Mouse (Mus musculus): ENCODE measurements around the gene Prokr1. TPM values are rescaled to one million over a fixed set of nuclear protein-coding genes. Genes with fewer than 3 reads are reported as not detected.
A peak's percentile ranks its signal among the peaks of the same experiment; 100 is the strongest.

Gene Prokr1
- total and polyA plus RNA-seq, 3 experiments = 1.3 to 1.4 TPM; not detected in 1

DNA sequence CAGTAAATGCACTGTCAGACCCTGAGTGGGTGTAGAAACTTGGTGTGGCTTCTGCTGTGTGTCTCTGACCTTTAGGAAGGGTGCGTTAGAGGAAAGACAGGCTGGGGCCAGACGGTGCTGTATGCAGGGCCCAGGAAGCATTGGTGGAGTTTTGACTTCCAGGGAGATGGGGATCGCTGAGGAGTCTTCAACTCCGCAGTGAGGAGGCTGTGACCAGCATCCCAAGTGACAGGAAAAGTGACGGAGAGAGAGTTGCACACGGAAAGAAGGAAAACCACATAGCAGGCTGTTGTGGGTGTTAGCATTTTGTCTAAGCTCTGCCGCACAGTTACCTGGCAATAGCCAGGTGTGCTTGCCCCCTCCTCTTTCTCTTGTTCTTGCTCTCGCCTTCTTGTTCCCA is 54.3 kb downstream of the Prokr1 start:
- TF ChIP-seq SMC3 (IDR thresholded peaks at IDR 0.05; ENCODE audit: low read depth, low read length) (no peak), MAX (IDR thresholded peaks at IDR 0.05; ENCODE audit: low read length) (no peak), ZC3H11A (IDR thresholded peaks at IDR 0.05; ENCODE audit: low read depth, low read length) (no peak), MAZ (IDR thresholded peaks at IDR 0.05; ENCODE audit: low read depth, low read length) (no peak), NRF1 (IDR thresholded peaks at IDR 0.05; ENCODE audit: insufficient read depth, low read depth, low read length, poor library complexity, severe bottlenecking) (no peak), ETS1 (IDR thresholded peaks at IDR 0.05; ENCODE audit: low read depth, low read length) (no peak), ZMIZ1 (IDR thresholded peaks at IDR 0.05; ENCODE audit: low read depth, low read length) (no peak), TBP (IDR thresholded peaks at IDR 0.05; ENCODE audit: low read depth, low read length) (no peak), KAT2A (conservative IDR thresholded peaks at IDR 0.05; ENCODE audit: low read depth, low read length) (no peak), MYB (IDR thresholded peaks at IDR 0.05; ENCODE audit: low read depth, low read length) (no peak), SIN3A (IDR thresholded peaks at IDR 0.05; ENCODE audit: low read length) (no peak), UBTF (IDR thresholded peaks at IDR 0.05; ENCODE audit: borderline replicate concordance, insufficient read depth, low read depth, low read length) (no peak), ZKSCAN1 (IDR thresholded peaks at IDR 0.05; ENCODE audit: low read depth, low read length) (no peak), CTCF (IDR thresholded peaks at IDR 0.05 in 2 of 3, conservative IDR thresholded peaks at IDR 0.05 in 1 of 3; ENCODE audit: control insufficient read depth in 1 of 3, insufficient read depth in 1 of 3, low read depth in 2 of 3, low read length in 3 of 3, poor library complexity in 1 of 3, severe bottlenecking in 1 of 3) (no peak), CHD2 (IDR thresholded peaks at IDR 0.05; ENCODE audit: low read length) (no peak), POLR2AphosphoS5 (IDR thresholded peaks at IDR 0.05; ENCODE audit: borderline replicate concordance, low read depth, low read length) (no peak), MXI1 (IDR thresholded peaks at IDR 0.05; ENCODE audit: low read depth, low read length) (no peak), TCF12 (IDR thresholded peaks at IDR 0.05; ENCODE audit: low read depth, low read length) (no peak), GABPA (IDR thresholded peaks at IDR 0.05; ENCODE audit: low read depth, low read length) (no peak), E2F4 (IDR thresholded peaks at IDR 0.05; ENCODE audit: borderline replicate concordance, low read depth, low read length) (no peak)
- H3K79me2 ChIP-seq (ENCODE audit: control insufficient read depth, insufficient read depth, low read length, poor library complexity) = no peaks in the 10 kb centered on the region; the same call in 1 of the 2 replicates
- H3K4me3 ChIP-seq (ENCODE audit: control insufficient read depth in 1 of 2, insufficient read depth in 1 of 2, low read depth in 2 of 2, low read length in 2 of 2) = no peak overlapping the region; a peak in 1 of 4 replicates
- H3K27ac ChIP-seq (ENCODE audit: control insufficient read depth, low read depth, low read length) = no peak overlapping the region
- DNase-seq (ENCODE audit: low read depth, low spot score) = no peak
- H3K36me3 ChIP-seq (ENCODE audit: control insufficient read depth in 1 of 2, insufficient read depth in 2 of 2, low read length in 2 of 2) = peaks cover 0 to 33% of the 10 kb centered on the region in 2 experiments; a peak in 2 of 4 replicates
- H3K27me3 ChIP-seq (ENCODE audit: control insufficient read depth in 1 of 2, insufficient read depth in 2 of 2, low read length in 2 of 2) = no peaks in the 10 kb centered on the region
- no peak overlapping the region for H3K9ac ChIP-seq (ENCODE audit: control insufficient read depth, low read depth, low read length, poor library complexity, severe bottlenecking)
- peaks cover 15 to 31% of the 10 kb centered on the region in 2 experiments for H3K4me1 ChIP-seq (ENCODE audit: control insufficient read depth in 1 of 2, insufficient read depth in 2 of 2, low read length in 2 of 2)
- no peaks in the 10 kb centered on the region for H3K9me3 ChIP-seq (replicated peaks; ENCODE audit: insufficient read depth, low read length)

GRCm38 (mm10) chr6:87535651-87536050 is 54.9 kb downstream of the Prokr1 start:
- H3K4me3 ChIP-seq (ENCODE audit: control insufficient read depth in 1 of 2, insufficient read depth in 1 of 2, low read depth in 2 of 2, low read length in 2 of 2) = peak overlapping the region; percentile 45 to 46
- no peaks in the 10 kb centered on the region for H3K9me3 ChIP-seq (replicated peaks; ENCODE audit: insufficient read depth, low read length)

More at GRCm38 (mm10) chr6:87535651-87536050, 54.9 kb downstream of the Prokr1 start:
- peaks cover 12 to 27% of the 10 kb centered on the region in 2 experiments for H3K4me1 ChIP-seq (ENCODE audit: control insufficient read depth in 1 of 2, insufficient read depth in 2 of 2, low read length in 2 of 2)
- TF ChIP-seq POLR2A (IDR thresholded peaks at IDR 0.05; ENCODE audit: control insufficient read depth in 1 of 2, insufficient read depth in 1 of 2, low read depth in 1 of 2, low read length in 2 of 2, poor library complexity in 1 of 2) (0 out of 4 replicates have a peak, but pooled peaks of 1 of the 2 experiments have one; percentile 8), ELF1 (IDR thresholded peaks at IDR 0.05; ENCODE audit: low read depth, low read length) (peak; percentile 19; the same call in 1 of the 2 replicates), MAFK (IDR thresholded peaks at IDR 0.05; ENCODE audit: borderline replicate concordance, low read depth, low read length) (no peak), NELFE (IDR thresholded peaks at IDR 0.05; ENCODE audit: low read depth, low read length) (no peak)
- peak overlapping the region; percentile 65 for H3K9ac ChIP-seq (ENCODE audit: control insufficient read depth, low read depth, low read length, poor library complexity, severe bottlenecking)
- H3K27ac ChIP-seq (ENCODE audit: control insufficient read depth, low read depth, low read length) = peak overlapping the region; percentile 59
- peak; percentile 55 for DNase-seq (ENCODE audit: low read depth, low spot score)
- H3K79me2 ChIP-seq (ENCODE audit: control insufficient read depth, insufficient read depth, low read length, poor library complexity) = no peaks in the 10 kb centered on the region; the same call in 1 of the 2 replicates
- H3K27me3 ChIP-seq (ENCODE audit: control insufficient read depth in 1 of 2, insufficient read depth in 2 of 2, low read length in 2 of 2) = no peaks in the 10 kb centered on the region
- H3K36me3 ChIP-seq (ENCODE audit: control insufficient read depth in 1 of 2, insufficient read depth in 2 of 2, low read length in 2 of 2) = peaks cover 0 to 27% of the 10 kb centered on the region in 2 experiments; a peak in 2 of 4 replicates
